Mouse (Mus musculus) testis, adult 2 months (tissue): Measurements from ENCODE around the gene Hacd1.

Experiments used
- CTCF ChIP-seq: fragments of 200-500 bp; IDR thresholded peaks from 2 replicates; pipeline ENCODE4 v1.5.1; 2012; ENCODE audit warnings: low read depth, mild to moderate bottlenecking, inconsistent platforms, low read length, moderate library complexity; ENCODE audit not compliant: control insufficient read depth, insufficient read depth, insufficient replicate concordance
- POLR2A ChIP-seq: fragments of 200-500 bp; IDR thresholded peaks from 2 replicates; pipeline ENCODE4 v1.6.1; 2012; ENCODE audit warnings: low read depth, mild to moderate bottlenecking, inconsistent platforms, low read length, moderate library complexity; ENCODE audit not compliant: control insufficient read depth

- no peak for TF ChIP-seq CTCF
- peak; percentile 64 for TF ChIP-seq POLR2A
Observed at GRCm38 (mm10) chr2:14073362-14074220, 17.7 kb upstream of the Hacd1 start, which contains the start of gene Stam.
